Mouse (Mus musculus) embryo, embryonic 10.5 days (tissue): ENCODE measurements at regions not wholly inside any gene's neighbourhood (a gene's known extent, or its start where the extent isn't known, plus 50 kb on each side); places are given as distances from the start of the nearest gene placed in this dataset.

Source experiments
- DNase-seq: peaks from one replicate; pipeline ENCODE4 v3.0.0-alpha.2; 2015; ENCODE audit warnings: low spot score

DNA sequence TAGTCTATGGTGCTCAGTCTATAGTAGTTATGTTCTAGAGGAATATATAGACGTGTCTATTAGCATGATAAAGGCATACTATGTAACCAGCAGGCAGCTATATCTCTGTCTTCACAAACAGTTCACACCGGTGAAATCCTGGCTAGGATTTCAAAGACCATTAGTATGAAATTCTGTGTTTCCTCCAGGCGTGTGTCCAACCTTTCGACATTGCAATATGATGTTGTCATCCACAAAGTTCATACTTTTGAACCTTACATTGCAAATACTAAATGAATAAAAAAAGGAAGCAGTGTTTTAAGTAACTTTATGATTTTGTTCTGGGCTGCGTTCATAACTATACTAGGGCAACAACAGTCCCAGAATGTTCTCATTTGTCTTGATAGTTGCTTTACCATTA, 95.2 kb upstream of the Cpeb2 start:
- no peak for DNase-seq

DNA sequence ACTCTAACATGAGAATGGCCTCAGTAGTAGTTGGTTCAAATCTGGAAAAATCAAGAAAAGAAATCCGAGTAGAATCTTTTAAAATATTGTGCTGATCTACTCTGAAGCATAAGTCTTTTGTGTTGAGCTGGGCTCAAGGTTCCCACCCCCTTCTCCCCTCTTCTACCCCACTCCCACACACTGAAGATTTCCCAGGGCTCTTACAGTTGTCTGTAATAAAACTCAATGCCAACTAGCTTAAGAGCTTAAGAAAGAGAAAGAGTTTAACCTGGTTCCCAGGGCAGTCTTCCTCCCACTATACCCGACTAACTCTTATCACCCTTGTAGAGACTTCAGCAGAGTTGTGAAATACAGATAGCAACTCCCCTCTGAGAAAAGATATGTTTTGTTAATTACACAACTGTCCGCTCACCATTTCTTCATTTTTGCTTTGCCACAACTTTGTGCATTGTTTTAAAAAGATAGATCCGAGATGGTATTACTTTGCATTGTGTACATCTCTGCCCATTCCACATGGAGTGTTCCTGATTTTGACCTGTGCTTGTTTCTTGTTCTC, 94.0 kb upstream of the Cpeb2 start:
- DNase-seq, result no peak

DNA sequence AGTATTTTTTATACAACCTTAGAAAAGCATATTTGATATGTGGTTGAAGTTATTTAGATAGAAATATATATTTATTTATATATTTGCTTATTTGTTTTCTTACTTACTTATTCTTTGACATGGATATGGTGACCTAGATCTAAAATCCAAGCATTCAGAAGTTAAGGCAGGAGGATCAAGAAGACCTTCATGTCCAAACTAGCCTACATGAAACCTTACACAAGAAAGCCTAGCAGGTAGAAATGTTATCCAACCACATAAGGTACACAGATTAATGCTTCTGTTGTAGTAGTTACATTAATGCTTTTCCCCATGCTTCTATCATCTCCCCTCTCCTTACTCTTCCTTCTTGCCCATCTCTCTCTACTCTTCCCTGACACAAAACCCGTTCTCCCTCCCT, 93.2 kb upstream of the Cpeb2 start:
- DNase-seq, result no peak

DNA sequence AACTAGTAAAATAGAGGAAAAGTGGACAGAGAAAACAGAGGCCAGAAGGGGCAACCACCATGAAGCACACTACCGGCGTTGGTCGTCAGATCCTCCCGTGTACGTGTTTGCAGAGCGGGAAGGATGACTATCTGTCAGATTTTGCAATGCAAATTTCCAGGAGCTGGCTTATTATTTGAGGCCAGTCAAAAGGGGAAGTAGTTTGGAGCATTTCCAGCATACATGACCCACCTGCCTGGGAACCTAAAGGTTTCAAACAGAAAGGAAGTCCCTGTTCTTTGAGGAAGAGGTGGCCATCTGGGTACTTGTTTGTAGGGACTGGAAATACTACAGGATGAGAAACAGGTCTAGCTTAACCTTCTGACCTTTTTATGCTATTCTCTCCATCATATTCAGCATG, 87.0 kb upstream of the Cpeb2 start:
- no peak for DNase-seq

DNA sequence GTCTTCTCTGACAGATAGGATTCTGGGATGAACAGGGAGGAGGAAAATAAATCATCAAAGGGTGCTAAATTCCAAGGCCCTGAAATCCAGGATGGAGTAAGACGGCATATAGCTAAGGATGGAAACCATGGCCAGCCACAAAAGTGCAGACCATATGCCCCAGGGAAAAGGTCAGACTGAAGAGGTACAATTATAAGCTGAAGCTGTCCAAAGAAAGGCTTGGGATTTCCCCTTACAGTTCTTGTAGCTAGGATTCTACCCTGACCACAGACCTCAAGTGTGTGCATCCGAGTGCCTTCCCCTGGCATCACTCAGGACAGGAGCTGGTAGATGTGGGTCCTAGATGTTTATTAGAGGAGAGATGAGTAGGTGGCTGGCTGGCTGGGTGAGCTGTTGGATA, 86.0 kb upstream of the Cpeb2 start:
- DNase-seq, result no peak

DNA sequence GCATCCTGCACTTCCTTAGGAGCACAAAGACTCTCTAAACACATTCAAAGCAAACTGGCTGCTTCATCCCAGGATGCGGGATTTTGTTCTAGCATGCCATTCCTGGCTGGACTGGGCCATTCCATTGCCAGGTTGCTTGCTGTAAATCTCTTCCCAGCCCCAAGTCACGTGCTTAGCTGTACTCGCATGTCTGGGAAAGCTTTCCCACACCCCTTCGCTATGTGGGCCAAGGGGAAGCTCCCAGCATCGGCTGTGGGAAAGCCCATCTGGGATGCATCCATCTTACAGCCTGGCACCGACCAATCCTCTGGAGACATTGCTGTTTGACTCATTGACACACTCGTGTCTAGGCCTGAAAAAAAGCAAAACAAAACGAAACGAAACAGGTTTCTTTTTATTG, 84.5 kb upstream of the Cpeb2 start:
- DNase-seq, result peak; percentile 24

DNA sequence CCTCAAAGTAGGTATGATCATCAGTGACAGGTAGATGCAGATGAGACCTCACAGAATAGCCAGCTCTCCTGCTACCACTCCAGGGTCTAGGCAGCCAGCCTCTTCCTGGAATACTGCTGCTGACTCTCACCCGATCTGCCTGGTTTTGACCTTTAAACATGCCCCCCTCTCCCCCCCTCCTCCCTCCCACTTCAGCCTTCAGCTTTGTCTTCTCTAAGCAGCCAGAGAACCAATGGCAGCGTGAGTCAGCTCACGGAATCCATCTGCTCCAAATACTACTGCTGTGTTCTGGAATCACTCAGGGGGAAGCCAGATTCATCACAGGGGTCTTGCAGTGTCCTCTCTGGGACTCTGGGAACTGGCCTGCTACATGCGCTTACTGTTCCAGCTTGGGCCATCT, 83.4 kb upstream of the Cpeb2 start:
- peak; percentile 37 for DNase-seq

DNA sequence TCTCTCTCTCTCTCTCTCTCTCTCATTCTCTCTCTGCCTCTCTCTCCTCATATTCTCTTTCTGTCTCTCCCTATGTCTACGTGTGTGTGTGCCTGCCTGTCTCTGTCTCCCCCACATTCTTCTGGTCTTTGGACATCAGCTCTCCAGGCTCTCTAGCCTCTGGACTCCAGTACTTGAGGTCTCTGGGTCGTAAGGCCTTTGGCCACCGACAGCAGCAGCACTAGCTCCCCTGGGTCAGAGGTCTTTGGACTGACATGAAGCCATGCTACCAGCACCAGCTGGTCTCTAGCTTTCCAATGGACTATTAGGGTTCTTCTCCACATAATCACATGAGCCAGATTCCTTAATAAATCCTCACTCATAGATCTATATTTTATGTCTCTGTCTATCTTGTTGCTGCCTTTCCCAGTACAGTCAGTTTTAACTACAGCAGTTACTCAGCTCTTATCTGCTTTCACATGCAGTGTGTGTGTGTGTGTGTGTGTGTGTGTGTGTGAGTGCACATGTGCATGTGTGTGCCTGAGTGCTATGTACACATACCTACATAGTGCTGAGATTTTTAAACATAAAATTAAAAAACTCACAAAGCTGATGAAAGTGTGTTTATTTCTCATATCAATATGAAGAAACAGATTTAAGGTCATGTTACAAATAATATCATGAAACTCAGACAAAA, 81.7 kb upstream of the Cpeb2 start:
- DNase-seq, result no peak

DNA sequence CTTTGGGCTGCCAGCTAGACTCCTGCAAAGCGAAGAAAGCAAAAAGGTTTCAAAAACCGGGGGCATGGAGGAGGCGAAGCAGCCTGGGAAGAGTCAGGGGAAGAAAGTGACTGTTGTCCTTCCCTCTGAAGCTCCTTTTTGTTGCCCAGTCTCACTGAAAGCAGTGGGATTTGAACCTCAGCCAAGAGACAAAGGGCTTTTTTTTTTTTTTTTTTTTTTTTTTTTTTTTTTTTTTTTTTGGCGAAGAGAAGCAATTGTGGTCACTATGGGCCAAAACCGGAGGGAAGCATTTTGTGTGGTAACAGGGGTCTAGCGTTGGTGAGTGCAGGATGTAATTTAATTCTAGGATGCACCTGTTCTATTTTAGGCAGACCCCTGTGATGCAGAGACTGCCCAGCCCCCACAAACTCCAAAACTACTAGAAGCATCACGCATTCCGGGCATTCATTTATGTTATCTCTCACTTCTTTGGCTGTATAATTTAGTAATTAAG, 80.8 kb upstream of the Cpeb2 start:
- no peak for DNase-seq

DNA sequence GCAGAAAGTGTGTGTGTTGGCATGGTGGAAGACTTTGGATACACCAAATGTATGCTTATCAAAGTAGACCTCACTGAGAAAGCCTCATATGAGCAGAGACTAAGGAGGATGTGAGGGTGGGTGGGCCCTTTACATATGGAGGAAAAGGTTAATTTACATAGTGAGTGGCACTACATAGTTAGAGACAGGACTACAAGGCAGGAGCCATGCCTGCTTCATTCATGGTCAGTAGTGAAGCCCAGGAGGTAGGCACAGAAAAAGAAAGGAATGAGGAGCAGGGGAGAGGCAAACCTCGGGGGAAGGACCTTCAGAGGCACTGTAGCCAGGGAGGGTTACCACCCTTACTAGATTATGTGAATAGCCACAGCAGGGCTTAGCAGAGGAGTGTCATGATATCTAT, 80.1 kb upstream of the Cpeb2 start:
- no peak for DNase-seq

DNA sequence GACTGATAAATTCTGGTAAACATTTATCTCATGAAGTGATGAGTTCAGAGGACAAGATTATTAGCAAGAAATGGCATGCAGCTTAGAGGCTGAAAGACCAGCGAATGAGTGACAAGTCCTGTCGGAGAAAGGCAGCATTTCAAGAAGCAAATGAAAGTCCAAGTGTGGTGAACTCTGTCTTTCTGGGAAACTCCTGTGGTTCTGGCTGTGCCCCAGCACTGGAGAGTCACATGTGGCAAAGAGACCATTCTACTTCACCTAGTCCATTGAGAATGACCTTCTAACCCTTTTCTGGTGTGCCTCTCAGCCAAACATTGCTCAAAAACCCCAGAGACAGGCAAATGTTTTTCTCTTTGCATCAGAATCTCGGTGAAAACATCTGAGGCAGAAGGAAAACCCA, 76.2 kb upstream of the Cpeb2 start:
- DNase-seq, result no peak

DNA sequence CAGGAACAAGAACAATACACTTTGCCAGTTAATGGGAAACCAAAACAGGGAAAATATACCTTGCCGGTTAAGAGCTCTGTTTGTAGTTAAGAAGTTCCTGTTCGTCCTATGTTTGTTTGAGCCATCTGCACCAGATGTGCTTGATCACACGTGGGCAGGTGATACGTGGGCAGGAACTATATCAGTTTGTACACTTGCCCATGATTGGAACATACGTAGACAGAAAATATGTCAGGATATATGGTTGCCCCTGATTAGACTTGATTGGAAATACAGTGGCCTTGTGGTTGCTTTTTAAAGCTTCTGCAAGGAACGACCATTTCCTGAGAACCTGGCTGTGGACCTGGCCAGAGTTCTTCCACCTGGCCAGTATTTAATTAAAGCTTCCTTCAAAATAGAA, 72.8 kb upstream of the Cpeb2 start:
- DNase-seq, result no peak

DNA sequence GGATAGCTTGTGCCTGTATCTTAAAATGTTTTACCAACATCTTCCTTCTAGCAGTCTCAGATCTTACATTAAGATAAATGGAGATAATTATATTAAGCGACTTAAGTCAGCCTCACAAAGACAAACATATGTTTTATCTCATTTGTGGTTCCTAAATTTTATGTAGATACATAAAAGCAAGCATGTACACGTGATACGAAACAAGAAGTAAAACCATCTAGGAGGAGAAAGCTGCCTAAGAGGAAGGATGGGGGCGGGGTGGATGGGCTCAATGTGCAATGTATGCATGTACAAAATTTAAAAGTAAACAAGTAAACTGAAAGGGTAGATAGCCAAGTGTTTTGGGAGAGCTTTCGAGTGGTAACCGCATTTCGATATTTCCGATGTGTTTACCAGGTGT, 51.5 kb upstream of the Cpeb2 start:
- no peak for DNase-seq
